Mouse (Mus musculus) olfactory bulb, adult 2 months (tissue): Measurements from ENCODE around the gene Ino80b. TPM values are rescaled to one million over a fixed set of nuclear protein-coding genes. Genes with fewer than 3 reads are reported as not detected.

Experiments used
- H3K27ac ChIP-seq: fragments of 200-500 bp; 2 replicates; pipeline ENCODE4 v1.5.1; 2012; ENCODE audit warnings: low read depth, low read length; ENCODE audit not compliant: insufficient read depth
- H3K4me1 ChIP-seq: fragments of 200-500 bp; 2 replicates; pipeline ENCODE4 v1.6.1; 2012; ENCODE audit warnings: low read length; ENCODE audit not compliant: control insufficient read depth, insufficient read depth
- H3K4me3 ChIP-seq: fragments of 200-500 bp; 2 replicates; pipeline ENCODE4 v1.5.1; 2012; ENCODE audit warnings: mild to moderate bottlenecking, low read depth, low read length, moderate library complexity; ENCODE audit not compliant: insufficient read depth
- CTCF ChIP-seq: fragments of 200-500 bp; IDR thresholded peaks from 2 replicates; pipeline ENCODE4 v1.5.1; 2012; ENCODE audit warnings: low read depth, mild to moderate bottlenecking, low read length, moderate library complexity; ENCODE audit not compliant: insufficient read depth
- POLR2A ChIP-seq: fragments of 200-500 bp; IDR thresholded peaks from 2 replicates; pipeline ENCODE4 v1.6.1; 2012; ENCODE audit warnings: mild to moderate bottlenecking, low read depth, low read length, moderate library complexity; ENCODE audit not compliant: insufficient read depth
- WGBS: fragments of 180-500 bp; shearing (Covaris S2); methylation state at CpG from one replicate; pipeline ENCODE4 v1.1.7; 2018; 5-methylcytosine and 5-hydroxymethylcytosine counted together
- polyA plus RNA-seq: library from polyadenylated mRNA; stranded (reverse); fragments of >200 nt; gene quantifications from 2 replicates; pipeline ENCODE4 v1.2.4, GENCODE M21; 2012; ENCODE audit warnings: low replicate concordance; ENCODE audit not compliant: missing spikeins, insufficient read depth, insufficient read length

Ino80b gene
- polyA plus RNA-seq, 1 experiment: not detected

DNA sequence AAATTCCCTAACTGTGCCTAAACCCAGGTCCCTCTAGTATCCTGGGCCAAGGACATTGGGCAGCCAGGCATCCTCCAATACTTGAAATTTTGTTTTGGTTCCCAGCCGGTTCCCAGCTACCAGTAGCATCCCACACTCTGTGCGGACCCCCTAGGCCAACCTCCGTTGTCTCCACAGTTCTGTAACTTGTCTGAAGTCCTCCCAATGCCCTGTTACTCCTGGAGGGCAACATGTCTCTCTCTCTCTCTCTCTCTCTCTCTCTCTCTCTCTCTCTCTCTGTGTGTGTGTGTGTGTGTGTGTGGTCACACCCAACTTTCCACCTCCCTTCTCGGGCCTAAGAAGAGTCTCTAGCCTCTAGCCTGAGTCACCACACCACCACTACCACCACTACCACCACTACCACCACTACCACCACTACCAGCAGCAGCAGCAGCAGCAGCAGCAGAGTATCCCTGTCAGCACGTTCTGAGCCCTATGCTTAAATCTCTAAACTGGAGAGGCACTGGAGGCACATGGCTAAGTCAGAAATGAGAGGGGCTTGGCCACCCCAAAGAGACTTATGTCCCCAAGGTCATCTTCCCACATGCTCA lies 11.2 kb upstream of the Ino80b start:
- TF ChIP-seq CTCF (no peak), POLR2A (no peak)
- H3K27ac ChIP-seq: peak overlapping the region; percentile 30
- peak overlapping the region; percentile 44 for H3K4me3 ChIP-seq
- peaks cover 22% of the 10 kb centered on the region for H3K4me1 ChIP-seq
- WGBS: 53% methylated on average over 5 of the region's 5 CpGs

GRCm38 (mm10) chr6:83135571-83136161 lies 10.4 kb upstream of the Ino80b start:
- no peak overlapping the region for H3K4me3 ChIP-seq
- H3K4me1 ChIP-seq: peaks cover 22% of the 10 kb centered on the region
- 14% methylated on average over 37 of the region's 37 CpGs for WGBS
- TF ChIP-seq CTCF (no peak), POLR2A (no peak)
- no peak overlapping the region for H3K27ac ChIP-seq

DNA sequence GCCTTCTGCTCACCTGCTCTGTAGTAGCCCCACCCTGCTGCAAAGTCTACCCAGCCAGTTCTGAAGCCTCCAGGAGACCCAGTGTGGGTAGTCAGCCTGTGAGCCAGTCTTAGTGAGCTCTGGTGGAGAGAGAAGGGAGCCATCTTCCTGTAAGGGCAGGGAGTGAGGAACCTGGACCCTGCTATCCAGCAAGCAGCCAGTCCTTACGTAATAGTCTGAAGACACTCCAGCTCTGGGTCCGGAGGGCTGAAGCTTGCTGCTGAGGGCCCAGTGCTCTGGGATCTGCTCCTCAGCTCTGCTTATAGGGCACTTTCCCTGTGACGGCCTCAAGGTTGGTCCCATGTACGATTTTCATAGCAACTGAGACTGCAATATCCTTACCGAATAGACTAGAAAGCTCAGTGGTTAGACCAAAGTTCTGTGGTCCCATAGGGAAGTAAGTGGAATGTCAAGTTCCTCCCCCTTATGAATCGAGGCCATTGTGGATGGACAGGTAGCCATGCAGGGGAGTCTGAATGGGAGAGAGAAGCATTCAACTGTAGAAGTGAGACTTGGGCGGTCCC lies 9.8 kb upstream of the Ino80b start, which contains the start of gene Rtkn:
Gene Rtkn, plus strand, starts transcription at position 513 of the 563 bp plus-strand sequence.
- 68% methylated on average over 7 of the region's 7 CpGs for WGBS
- TF ChIP-seq CTCF (no peak), POLR2A (no peak)
- Histone ChIP-seq H3K27ac (no peak within 1 kb of the TSS), H3K4me1 (peaks cover 22% of the 10 kb centered on the region), H3K4me3 (no peak within 1 kb of the TSS)

DNA sequence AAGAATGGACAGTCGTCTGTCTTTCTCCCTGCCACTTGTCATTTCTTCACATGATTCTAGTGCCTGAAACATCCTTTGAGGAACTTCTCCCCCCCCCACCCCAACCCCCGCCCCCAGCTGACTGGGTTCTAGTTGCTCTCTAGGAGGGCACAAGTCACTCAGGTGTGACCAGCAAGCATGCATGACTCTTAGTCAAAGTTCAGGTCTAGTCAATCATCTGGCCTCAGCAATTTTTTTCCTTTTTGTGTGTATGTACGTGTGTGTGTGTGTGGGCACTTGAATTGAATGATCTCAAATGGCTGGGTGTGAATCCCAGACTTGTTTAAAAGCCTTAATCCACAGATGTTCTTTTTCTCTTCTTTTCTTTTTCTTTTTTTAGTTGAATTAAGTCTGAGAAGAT lies 9.0 kb upstream of the Ino80b start:
- no peak overlapping the region for H3K27ac ChIP-seq
- no peak for TF ChIP-seq CTCF
- TF ChIP-seq POLR2A: no peak
- no peak overlapping the region for H3K4me3 ChIP-seq
- peaks cover 22% of the 10 kb centered on the region for H3K4me1 ChIP-seq
- whole genome bisulfite sequencing: 72% methylated on average over 3 of the region's 3 CpGs

- H3K27ac ChIP-seq: no peak overlapping the region
- no peak overlapping the region for H3K4me3 ChIP-seq
- WGBS: 88% methylated on average over 9 of the region's 9 CpGs
- no peak for TF ChIP-seq CTCF
- no peak for TF ChIP-seq POLR2A
- peaks cover 14% of the 10 kb centered on the region for H3K4me1 ChIP-seq
Observed at GRCm38 (mm10) chr6:83132176-83132919, 7.1 kb upstream of the Ino80b start.

GRCm38 (mm10) chr6:83131469-83132034 lies 6.3 kb upstream of the Ino80b start:
- TF ChIP-seq POLR2A (no peak), CTCF (no peak)
- peaks cover 7% of the 10 kb centered on the region for H3K4me1 ChIP-seq
- WGBS: 83% methylated on average over 6 of the region's 6 CpGs
- H3K27ac ChIP-seq: no peak overlapping the region
- H3K4me3 ChIP-seq: no peak overlapping the region

DNA sequence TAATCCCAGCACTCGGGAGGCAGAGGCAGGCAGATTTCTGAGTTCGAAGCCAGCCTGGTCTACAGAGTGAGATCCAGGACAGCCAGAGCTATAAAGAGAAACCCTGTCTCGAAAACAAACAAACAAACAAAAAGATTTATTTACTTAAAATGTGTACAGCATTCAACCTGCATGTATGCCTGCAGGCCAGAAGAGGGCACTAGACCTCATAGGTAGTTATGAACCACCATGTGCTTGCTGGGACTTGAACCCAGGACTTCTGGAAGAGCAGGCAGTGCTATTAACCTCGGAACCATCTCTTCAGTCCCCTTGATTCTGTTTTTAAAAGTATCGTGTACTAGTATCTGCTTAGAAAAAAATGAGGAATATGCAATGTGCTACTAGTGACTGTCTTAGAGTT lies 2.2 kb upstream of the Ino80b start:
- WGBS: 95% methylated on average over 5 of the region's 5 CpGs
- TF ChIP-seq CTCF: no peak
- Histone ChIP-seq H3K27ac (no peak overlapping the region), H3K4me3 (no peak overlapping the region), H3K4me1 (peaks cover 9% of the 10 kb centered on the region)

GRCm38 (mm10) chr6:83124851-83125312 lies 349 bp downstream of the Ino80b start:
- H3K27ac ChIP-seq: no peak overlapping the region

DNA sequence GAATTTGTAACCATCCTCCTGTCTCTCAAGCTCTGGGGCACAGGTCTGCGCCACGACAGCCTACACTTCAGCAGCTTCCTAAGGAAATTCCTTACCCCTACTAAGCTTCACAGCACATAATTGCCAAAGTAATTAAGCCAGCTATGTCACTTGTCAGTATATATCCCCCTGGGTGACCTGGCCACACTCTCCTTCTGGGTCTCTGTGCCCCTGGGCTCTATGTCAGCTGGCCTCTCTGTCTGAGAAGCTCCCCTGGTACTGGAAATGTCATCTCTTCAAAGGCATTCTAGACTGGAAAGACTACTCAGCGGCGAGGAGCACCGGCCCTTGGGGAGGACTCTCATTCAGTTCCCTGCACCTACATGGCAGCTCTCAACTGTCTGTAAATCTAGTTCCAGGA lies 2.3 kb downstream of the Ino80b start:
- no peak overlapping the region for H3K27ac ChIP-seq
- TF ChIP-seq CTCF (no peak), POLR2A (no peak)
- H3K4me3 ChIP-seq: no peak overlapping the region
- peaks cover 27% of the 10 kb centered on the region for H3K4me1 ChIP-seq
- 89% methylated on average over 5 of the region's 5 CpGs for WGBS

More at GRCm38 (mm10) chr6:83124851-83125312, 349 bp downstream of the Ino80b start:
- under 1% methylated on average over 30 of the region's 30 CpGs for WGBS
- Histone ChIP-seq H3K4me1 (peaks cover 19% of the 10 kb centered on the region), H3K4me3 (peak overlapping the region; percentile 87)
- no peak for TF ChIP-seq CTCF
